Mouse (Mus musculus): ENCODE measurements around the gene Commd1.

Commd1 gene

DNA sequence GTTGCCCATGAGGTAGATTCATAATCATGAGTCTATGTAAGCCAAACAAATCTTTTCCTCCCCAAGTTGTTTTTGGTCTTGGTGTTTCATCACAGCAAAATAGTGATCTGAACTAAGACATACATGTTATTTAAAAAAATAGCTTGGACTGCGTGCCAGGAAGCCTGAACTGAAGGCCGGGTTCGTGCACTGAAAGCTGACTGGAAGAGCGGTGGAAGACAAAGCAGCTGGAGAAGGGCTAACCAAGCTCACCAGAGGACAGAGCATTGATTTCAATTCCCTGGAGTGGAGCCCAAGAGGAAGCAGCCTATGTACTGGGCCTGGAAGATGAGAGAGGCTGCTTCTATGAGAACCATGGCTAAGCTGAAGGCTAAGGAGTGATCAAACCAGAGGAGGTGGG is 95.2 kb downstream of the Commd1 start:
- DNase-seq (ENCODE audit: low spot score): no peak

DNA sequence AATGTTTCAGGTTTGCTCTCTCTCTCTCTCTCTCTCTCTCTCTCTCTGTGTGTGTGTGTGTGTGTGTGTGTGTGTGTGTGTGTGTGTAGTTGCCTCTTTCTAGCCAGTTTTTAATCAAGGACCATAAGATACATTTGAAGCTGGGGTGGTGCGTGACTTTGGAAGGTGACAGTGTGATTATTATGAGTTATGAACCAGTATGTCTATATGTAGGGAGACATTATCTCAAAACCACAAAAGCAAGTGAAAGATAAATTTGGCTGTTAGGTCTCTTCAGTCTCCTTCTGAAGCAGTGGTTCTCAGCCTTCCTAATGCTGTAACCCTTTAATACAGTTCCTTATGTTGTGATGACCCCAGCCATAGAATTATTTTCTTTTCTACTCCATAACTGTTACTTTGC is 96.8 kb downstream of the Commd1 start:
- DNase-seq (ENCODE audit: low spot score): no peak

GRCm38 (mm10) chr11:22883676-22884075 is 98.5 kb downstream of the Commd1 start:
- no peak for DNase-seq (ENCODE audit: low spot score)

DNA sequence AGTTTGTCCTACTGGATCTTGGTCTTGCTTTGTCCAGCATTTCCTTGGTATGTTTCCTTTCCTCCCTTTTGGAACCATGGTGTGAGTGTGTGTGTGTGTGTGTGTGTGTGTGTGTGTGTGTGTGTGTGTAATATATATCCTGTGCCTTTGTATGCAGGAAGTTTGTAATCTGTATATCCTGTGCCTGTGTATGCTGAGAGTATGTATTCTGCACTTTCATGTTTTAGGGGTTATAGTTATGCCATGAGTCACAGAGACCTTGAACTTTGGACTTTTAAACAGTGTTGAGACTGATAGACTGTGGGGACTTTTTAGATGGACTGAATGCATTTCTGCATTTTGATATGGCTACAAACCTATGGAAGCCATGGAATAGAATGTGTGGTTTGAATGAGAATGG is 99.3 kb downstream of the Commd1 start:
- DNase-seq (ENCODE audit: low spot score): no peak

DNA sequence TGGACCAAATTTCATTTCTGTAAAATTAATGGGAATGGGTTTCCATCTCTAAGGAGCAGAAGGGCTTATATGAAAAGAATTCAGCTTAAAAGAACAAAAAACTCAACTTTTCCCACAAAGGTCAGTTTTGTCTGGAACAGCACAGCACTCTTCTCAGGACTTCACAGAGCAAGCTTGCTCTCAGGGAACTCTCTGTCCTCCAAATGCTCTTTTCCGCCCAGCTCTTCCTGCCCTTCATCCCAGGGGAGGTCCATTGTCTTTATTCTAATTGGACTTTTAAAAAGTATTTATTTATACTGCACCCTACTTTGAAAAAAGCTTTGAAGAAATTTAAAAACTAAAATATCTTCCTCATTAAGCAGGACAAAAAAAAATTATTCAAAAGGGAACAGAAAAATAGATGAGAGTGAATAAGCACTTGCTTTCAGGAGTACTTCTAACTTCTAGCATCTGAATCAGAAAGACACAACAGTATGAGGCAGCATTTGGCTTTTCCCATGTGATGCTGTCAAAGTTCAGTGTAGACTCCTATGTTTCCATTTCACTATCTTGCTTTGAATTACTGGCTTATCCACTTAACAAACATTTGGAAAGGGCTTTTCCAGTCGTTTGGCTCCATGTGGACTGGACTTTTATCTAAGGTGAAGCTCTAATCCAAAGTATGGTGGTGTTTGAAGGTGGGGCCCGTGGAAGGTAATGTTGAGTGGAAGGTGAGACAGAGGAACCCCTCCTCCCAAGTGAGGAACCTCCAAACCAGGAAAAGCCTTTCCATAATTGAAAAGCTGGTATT is 101.6 kb downstream of the Commd1 start:
- no peak for DNase-seq (ENCODE audit: low spot score)

- DNase-seq (ENCODE audit: low spot score): no peak
Measured at GRCm38 (mm10) chr11:22879645-22880044, 102.5 kb downstream of the Commd1 start.

GRCm38 (mm10) chr11:22876680-22877330 is 105.4 kb downstream of the Commd1 start:
- no peak for DNase-seq (ENCODE audit: low spot score)

- no peak for DNase-seq (ENCODE audit: low spot score)
Measured at GRCm38 (mm10) chr11:22875279-22875678, 106.9 kb downstream of the Commd1 start.

DNA sequence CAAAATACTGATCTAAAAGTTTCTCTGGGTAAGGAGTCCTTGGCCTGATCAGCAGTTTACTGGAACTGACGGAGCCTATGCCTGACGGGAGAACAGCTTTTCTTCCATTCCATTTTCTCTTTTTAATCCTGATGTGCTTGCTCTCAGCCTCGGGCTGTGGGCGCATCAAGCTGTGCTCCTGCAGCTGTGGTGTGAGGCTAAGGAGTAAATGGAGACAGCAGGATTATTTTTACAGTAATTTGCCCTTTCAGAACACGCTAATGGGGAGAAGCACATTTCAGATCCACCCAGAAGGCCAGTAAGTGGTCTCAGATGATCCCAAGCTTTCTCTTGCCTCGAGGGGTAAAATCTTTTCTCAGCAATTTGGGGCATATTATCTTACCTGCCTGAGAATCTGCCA is 107.4 kb downstream of the Commd1 start:
- DNase-seq (ENCODE audit: low spot score): no peak

DNA sequence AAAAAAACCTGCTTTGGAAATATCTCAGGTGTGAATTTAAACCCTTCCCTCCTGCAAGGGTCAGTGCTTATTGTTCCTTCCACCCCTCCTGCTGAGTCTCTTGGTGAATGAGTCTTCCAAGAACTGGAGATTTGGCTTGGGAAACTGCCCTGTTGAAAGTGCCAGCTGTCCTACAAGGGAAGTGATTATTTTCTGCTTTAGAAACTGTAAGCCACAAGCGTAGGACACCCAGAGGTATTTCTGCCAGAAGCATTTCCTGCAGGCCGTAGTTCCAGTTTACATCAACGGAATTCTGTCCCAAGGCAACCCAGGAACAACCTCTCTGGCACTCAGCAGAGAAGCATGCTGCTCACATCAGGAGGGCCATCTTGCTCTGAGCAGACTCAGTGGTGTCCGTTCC is 108.8 kb downstream of the Commd1 start:
- DNase-seq (ENCODE audit: low spot score): no peak

DNA sequence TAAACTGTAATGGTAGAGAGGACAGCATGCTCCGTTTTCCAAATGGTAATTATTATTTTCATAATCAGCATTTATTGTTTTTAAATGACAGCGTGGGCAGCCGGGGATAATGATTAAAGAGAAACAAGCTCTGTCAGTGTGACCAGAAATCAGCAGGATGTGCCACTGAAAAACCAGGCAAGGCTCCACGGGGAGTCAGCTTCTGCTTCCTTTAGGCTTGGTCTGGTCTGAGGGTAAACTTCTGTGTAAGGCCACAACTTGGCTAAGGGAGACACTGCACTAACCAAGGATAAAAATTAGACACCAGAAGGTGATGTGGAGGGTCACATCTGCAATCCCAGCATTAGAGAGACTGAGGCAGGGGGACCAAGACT is 109.9 kb downstream of the Commd1 start:
- DNase-seq (ENCODE audit: low spot score): no peak

DNA sequence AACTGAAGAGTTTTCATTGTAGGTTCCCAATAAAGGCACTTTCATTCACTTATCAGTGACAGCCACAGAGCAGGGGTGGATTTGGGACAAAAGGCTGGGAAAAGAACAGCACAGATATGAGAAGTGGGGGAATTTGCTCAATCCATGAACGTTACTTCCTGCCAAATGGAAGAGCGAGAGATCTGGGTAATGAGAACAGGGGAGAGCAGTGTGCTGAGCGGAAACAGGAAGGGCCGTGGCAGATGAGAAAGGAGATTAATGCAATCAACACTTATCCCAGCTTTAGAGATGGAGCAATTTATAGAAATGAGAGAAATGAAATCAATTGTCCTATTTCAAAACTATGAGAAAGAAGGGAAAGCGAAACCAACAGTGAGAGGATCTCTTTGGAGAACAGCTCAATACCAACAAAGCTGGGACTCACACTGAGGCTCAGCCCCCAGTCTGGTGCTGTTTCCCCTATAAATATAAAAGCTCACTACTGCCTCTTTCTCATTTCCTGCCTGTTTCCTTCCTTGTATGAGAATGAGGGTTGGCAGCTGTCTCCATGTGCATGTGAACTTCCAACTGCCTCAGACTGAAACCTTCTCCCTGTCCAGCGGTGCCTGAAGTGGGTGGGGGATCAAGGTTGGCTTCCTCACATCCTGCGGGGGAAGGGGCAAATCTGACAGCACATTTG is 110.4 kb downstream of the Commd1 start:
- no peak for DNase-seq (ENCODE audit: low spot score)

GRCm38 (mm10) chr11:22868582-22868981 is 113.6 kb downstream of the Commd1 start:
- DNase-seq (ENCODE audit: low spot score): no peak

- DNase-seq (ENCODE audit: low spot score): no peak
Measured at GRCm38 (mm10) chr11:22867691-22868090, 114.5 kb downstream of the Commd1 start.

GRCm38 (mm10) chr11:22865635-22866246 is 116.4 kb downstream of the Commd1 start:
- DNase-seq (ENCODE audit: low spot score): no peak

DNA sequence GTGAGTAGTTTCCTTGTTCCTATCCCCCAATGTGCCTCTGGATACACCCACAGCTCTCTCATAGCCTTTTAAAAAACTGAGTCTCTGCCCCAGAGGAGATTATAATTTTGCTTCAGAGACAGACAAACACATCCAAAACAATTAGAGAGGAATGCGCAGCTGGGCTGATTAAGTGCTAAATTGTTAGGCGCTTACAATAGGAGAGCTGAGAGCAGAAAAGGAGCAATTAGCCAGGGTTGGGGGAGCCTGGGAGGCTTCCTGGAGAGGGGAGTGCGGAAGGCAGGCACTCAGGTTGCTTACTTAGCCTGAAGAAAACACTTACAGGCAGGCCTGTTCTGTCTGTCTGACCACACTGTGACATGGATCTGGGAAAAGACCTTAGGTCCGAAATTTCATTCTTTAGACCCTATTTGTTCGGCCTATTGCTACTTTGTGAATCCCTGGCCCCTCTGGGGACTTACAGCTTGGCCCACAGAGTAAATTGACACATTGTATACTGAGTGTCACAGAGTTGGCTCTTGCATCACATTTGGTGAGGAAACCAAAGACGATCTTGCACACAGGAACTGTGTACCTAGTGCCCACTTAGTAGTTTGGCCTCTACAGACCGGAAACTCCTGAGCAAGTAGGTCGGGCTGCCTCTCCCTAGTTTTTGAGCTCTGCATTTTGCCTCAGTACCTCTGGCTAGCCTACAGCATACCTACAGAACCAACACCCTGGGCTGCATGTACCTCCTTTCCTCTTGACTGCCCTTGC is 117.7 kb downstream of the Commd1 start:
- no peak for DNase-seq (ENCODE audit: low spot score)

DNA sequence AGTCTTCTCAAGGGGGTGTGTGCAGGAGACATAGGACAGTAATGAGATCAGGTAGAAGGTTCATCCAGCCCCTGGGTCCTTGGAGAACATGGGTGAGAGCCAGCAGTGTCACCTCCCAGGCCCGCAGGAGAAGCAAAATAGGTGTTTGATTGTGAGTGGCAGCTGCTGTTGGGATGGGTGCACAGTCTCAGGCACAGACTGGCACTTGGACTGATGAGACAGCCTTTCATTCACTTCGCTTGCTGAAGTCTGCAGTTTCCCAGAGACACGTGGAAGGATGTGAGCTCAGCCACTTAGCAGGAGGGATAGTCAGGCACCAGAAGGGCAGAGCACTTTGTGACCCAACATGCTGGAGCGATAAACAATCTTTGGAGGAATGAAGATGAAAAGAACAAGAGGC is 118.6 kb downstream of the Commd1 start:
- no peak for DNase-seq (ENCODE audit: low spot score)

DNA sequence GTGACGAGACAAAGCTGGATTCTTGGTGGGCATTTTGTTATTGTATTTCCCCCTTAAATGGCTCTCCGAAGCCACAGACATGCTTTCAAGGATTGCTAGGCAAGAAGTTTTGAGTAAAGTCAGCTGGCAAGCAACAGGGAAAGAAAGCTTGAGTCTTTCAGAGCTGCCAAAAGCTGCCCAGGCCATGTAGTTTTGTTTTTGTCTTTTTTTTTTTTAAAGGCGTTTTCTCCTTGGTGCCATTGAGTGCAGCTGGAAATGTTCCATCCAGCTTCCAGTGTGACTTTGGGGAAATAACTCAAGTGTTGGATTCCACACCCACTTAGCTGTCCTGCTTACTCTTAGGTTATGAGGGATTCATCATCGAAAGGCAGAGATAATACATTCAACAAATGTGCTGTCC is 120.9 kb downstream of the Commd1 start:
- no peak for DNase-seq (ENCODE audit: low spot score)

DNA sequence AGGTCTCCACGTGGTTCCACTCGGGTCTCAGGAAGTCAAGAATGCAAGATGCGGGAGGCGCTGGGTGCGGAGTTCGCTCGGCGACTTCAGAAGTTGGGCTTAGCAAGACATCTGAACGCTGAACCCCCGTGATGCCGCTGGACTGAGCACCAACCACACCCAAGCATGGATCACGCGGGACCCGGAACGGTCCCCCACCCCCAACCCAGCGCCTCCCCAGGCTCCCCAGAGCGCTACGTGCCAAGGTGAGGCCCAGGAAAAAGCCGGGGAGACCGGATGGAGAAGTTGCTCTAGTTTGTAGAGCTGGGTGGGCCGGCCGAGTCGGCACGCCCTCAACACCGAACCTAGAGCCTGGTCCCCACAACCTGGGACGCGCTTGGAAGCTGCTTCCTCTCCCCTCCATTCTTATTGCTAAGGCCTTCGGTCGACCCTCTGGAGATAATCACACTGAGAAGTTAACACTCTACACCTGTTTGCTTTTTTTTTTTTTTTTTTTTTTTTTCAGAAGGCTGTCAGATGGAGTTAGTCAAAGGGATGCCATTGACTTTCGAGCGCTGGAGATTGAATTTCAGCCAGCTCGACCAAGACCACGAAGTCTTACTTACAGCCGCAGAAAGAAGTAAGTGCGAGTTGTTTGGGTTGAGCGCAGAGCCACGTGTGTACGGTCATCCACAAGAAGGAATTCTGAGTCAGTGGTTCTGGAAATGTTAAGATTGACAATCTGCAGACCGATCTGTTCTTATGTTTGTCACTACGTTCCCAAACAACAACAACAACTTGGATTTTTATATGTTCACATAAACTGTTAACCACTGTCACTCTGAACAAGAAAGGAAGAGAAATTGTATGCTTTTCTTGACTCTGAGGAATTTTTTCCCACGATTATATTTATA is 121.6 kb downstream of the Commd1 start, which contains the start of gene B3gnt2:
Gene B3gnt2 (minus strand): TSS at position 627 of the 893 bp plus-strand sequence.
- no peak for DNase-seq (ENCODE audit: low spot score)

GRCm38 (mm10) chr11:22859633-22860334 is 122.4 kb downstream of the Commd1 start:
- DNase-seq (ENCODE audit: low spot score): peak; percentile 83
